In genomic region chr7:144251250-144251649, GRCm38 (mm10) we compare ENCODE assay signal across 19 mouse cellular contexts.
DNase-seq lines count a peak whose midpoint lies in the region; ATAC-seq lines count a peak whose summit lies in the region.
"Had no signal": no experiment of that assay in that cellular context is flagged by ENCODE, and none has a peak within 500 bp of the region (broad histone marks: within the 10 kb centered on the region; RNA-seq: fewer than 3 reads in every experiment).

No protein-coding gene starts in this region.

- no peak for ATAC-seq in erythroblast, adult 5-6 weeks (replicated peaks; ENCODE audit: low FRiP score, poor library complexity, severe bottlenecking)

- DNase-seq in cerebellum, postnatal 14 days: peak; percentile 40 to 48
- DNase-seq in cerebellum, postnatal 4 days (ENCODE audit: low spot score in 2 of 2): no peak
- peak; percentile 49 for DNase-seq in layer of hippocampus, adult 11-12 months (ENCODE audit: low spot score)
- DNase-seq in layer of hippocampus, postnatal 25 days (ENCODE audit: extremely low spot score in 1 of 2, low spot score in 1 of 2): no peak
- peak; percentile 50 for DNase-seq in right cerebral cortex, adult 18-20 months
- no peak for DNase-seq in right cerebral cortex, postnatal 14 days
- DNase-seq in layer of hippocampus, adult 9-11 months: peak; percentile 78
- DNase-seq: adrenal gland, postnatal 14 days; cerebellum, adult 9-11 months; embryo, embryonic 11 days; gastrocnemius, postnatal 14 days; heart, adult 11 months; kidney, adult 8-10 months; kidney, postnatal 14 days; left cerebral cortex, postnatal 4 days; lung, postnatal 36 days; midbrain, embryonic 14.5 days; thymus, postnatal 25 days had no signal

Comparison
In these comparisons a context has a peak if more than half of its experiments do, and no peak if none do; other contexts are left out.
1. DNase-seq: peak in cerebellum, postnatal 14 days (2 of 2), layer of hippocampus, adult 11-12 months (single experiment), right cerebral cortex, adult 18-20 months (single experiment) and layer of hippocampus, adult 9-11 months (single experiment); none in cerebellum, postnatal 4 days (0 of 2), layer of hippocampus, postnatal 25 days (0 of 2) and right cerebral cortex, postnatal 14 days (single experiment).